Mouse (Mus musculus) frontal cortex, adult (tissue): ENCODE data around the gene Stra6.

ENCODE experiments used
- ATAC-seq: cut with Nextera tagmentation; 2 replicates; pipeline ENCODE4 v1.9.2; 2017; ENCODE audit warnings: mild to moderate bottlenecking, moderate library complexity, mixed read lengths; ENCODE audit not compliant: low TSS enrichment

Gene Stra6

DNA sequence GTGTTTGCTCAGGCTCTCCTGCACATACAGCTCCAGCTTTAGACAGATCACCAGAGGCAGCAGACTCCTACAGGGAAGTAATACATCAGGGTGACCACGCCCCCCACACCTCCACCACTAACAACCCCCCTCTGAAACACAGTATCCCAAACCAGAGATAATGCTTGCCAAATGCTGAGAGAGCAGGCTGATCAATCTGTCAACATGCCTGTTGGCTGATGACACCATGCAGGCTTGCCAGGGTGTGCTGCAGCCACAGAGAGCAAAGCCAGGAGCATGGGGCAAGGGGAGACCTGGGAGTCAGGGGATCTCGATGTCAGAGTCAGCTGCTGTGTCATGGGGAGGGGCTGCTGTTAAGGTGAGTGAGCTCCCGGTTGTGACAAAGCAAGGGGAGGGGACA is at the start of gene Stra6:
Stra6 (plus strand) TSS at position 258 of the 400 bp plus-strand sequence.
- ATAC-seq, result no peak

DNA sequence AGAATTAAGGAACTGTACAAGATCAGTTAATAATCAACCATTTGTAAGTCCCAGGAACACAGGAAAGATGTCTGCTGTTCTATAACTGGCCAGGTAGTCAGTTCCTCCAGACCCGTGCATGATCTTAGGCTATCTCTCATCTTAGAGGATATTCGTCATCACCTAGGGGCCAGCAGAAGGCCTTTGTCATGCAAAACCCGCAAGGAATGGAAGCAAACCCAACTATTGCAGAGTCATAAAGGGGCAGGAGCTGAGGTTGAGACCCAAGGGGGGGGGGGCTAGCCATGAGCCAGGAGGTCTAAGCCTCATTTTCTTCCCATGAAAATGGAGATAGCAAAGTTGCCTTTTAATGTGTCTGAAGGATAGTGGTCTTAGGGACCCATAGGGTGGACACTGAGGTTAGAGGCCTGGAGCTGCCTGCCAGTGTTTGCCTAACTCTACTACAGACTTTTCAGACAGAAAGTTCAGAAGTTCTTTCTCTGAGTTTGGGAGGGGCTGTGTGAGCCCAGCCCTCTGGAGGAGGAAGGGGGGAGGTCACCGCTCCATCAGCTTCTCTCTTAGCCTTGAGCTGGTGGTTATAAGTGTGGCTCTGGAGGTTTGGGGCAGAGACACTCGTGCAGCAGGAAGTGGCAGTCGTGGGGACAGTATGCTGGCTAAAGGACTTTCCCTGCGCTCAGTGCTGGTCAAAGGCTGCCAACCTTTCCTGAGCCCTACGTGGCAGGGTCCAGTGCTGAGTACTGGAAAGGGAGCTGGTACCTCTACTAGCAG is 49.0 kb upstream of the Stra6 start:
- ATAC-seq, result no peak

DNA sequence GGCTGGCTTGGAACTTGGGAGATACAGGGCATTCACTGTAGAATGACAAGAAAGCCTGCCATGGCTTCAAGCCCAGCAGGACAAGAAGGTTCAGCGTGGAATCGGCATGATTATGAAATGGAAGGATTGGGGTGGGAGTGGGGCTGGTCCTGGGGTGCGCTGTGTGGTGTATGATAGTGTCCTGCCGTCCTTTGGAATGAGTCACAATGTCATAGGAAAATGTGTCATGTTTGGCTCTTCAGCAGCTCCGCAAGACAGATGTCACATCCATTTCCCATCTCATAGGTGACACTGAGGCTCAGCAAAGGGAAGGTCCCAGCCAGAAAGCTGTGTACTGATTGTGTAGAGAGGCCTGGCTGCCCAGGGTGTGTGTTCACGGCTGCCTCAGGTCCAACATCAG is 47.7 kb upstream of the Stra6 start:
- no peak for ATAC-seq

DNA sequence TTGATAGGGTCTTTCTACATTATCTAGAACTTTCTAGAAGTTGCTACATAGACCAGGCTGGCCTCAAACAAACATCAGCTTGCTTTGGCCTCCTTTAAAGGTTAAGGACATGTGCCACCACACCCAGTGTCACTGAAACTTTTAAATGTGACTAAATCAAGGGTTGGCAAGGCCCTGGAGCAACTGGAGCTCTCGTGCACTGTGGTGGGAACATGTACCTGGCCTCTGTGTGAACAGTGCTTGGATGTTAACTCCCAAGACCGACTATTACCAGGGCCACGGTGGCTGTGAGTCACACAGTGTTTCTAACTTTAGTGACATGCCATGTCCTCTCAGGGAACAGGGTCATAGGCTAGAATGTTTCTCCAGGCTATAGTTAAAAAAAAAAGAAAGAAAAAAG is 46.6 kb upstream of the Stra6 start:
- ATAC-seq, result no peak

DNA sequence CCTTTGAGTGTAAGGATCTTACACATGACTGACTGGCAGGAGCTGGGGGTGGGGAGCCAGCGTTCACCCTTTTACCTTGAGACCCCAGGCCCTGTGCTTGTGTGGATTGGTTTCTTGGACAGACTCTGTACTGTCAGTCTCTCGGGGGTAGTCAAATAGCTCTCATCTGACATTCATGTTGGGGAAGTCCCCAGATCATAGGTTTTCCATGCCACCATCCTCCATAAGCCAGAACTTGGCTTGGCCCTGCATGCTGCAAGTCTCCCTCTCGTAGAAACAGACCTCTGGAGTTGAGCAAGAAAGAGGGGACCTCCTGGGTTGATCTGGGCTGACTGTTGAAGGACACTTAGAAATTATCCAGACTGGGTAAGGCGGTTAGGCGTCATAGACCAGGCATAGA is 45.2 kb upstream of the Stra6 start:
- no peak for ATAC-seq

DNA sequence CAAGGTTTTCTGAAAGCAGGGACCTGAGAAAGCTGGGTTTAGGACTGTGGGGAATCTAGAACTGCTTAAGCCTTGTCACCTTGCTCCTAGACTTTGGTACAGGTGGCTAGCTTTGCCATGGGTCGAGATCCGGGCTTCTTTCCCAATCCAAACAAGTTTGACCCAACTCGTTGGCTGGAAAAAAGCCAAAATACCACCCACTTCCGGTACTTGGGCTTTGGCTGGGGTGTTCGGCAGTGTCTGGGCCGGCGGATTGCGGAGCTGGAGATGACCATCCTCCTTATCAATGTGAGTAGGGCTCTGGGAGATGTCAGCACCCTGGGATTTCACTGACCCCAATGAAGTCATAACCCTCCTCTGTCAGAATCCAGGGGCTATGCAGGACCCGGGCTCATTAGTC is 37.6 kb upstream of the Stra6 start:
- no peak for ATAC-seq

DNA sequence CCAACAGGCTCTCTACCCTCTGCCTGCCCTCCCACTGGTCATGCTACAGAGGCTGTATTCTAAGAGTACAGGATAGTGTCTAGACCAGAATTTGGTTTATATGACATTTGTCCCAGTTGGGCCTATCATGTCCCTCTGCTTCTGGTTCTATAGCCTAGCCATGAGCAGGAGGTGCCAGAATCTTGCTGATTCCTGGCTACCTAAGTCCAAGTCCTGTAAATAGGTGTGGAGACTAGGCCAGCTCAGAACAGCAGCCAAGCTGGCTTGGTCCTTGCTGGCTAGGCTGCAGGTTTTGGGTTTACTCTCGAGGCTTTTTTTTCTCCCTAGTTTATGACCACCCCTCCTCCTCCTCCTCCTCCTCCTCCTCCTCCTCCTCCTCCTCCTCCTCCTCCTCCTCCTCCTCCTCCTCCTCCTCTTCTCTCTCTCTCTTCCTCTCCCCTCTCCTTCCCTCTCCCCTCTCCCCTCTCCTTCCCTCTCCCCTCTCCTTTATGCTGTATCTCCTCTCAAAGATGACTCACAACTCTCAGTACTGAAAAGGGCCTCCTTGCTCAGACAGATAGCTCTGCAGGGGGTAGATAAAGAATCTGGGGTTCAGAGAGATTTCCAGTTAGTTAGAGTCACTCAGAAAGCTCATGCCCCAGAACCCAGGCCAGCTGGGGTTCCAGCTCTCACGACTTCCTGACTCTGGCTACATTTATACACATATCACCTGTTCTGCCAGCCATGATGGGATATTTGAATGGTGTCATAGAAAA is 36.0 kb upstream of the Stra6 start:
- ATAC-seq, result no peak; the same call in 1 of the 2 replicates

DNA sequence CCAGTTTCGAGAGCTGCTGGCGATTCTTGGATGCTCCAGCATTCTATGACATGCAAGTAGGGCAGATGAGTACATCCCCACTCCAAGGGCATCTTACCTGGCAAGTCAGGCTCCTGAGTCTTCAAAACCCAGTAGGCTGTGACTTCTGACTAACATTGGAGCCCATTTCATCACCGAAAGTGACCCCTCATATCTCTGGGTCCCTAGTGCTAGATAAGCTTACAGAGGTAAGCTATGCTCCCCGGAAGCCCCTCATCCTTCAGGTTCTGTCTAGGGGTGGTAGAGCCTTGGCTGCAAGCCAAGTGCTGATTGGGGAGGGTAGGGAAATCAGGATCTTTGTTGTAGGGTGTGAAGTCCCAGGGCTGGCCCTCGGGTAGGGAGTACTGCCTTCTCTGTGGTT is 34.7 kb upstream of the Stra6 start:
- no peak for ATAC-seq

DNA sequence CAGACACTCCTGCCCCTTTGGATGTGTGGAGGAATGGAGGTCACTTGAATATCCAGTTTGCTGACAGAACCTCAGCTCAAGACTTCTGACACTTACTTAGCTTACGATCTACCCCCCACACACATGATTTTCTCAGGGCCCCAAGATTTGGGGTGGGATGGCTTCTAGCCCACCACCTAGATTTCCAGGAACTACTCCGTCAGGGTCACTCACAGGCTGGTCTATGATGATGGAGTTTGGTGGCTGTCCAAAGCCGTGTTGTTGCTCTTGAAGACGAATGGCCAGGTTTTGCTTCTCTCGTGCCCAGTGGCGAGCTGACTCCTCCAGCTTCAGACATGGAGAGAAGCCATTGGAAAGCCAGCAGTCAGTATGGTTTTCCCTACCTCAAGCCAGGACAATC is 34.0 kb upstream of the Stra6 start:
- ATAC-seq, result no peak

DNA sequence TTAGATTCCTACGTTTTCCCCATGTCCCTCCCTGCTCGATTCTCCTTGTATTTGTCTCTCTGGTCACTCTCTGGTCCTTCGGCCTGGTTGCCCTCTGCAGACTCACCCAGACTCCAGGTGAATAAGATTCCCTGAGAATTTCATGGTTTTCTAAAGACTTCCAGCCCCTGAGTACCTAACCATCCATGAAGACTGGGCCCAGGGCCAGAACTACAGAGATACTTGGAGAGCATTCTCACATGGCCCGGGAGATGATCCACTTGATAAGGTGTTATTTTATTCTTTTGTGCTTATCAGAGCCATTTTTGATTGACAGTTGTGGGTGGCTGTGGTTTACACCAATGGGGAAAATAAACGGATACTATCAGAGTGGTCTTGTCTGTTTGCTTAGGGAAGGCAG is 31.7 kb upstream of the Stra6 start:
- no peak for ATAC-seq

DNA sequence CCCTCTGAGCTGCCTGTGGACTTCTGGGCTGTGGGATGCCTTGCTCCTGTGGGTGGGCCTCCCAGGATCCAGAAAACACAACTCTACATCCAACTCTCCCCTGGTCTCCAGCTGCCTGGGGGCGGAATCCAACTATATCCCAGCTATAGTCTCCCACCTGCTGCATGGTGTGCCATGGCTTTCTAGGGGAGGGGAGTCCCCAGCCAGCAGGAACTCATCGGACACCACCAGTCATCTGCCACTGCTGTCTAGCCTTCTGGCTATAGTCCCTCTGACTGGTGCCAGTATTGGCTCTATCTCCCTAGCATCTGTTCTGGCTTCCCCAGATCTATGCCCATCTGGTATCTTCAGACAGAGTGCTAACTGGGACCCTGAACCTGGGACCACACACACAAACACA is 28.1 kb upstream of the Stra6 start:
- ATAC-seq, result peak; percentile 76

DNA sequence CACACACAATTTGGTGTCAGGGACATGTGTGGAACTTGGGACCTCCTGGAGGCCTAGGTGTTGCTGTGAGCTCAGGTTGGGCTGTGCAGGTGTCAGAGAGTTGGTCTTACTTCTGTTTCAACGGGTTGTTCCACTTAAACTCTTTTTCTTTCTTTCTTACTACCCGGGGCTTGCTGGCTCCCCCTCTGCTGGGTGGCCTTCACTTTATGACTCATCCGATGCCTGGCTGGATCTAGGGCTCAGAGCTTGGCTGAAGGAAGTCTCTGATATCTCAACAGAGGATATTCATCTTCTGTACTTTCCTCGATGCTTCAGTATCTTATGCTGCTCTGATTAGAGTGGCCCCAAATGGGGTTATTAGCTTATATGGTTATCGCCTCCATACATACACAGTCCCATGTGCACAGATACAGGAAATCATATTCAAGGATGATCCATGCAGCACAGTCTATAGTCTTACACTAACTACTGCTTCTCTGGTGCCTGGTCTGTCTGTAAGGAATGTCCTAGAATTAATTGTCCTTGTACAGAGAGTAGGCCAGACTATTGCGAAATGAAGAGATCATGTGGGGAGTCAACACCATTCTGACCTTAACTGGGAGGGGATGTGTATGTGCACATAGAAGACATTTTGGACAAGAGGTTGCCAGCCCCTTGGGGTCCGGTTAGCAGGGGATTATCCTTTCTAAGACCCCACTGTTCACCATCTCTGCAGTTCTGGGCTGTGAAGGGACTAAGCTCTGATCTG is 27.5 kb upstream of the Stra6 start:
- ATAC-seq, result peak; percentile 24; the same call in 1 of the 2 replicates

DNA sequence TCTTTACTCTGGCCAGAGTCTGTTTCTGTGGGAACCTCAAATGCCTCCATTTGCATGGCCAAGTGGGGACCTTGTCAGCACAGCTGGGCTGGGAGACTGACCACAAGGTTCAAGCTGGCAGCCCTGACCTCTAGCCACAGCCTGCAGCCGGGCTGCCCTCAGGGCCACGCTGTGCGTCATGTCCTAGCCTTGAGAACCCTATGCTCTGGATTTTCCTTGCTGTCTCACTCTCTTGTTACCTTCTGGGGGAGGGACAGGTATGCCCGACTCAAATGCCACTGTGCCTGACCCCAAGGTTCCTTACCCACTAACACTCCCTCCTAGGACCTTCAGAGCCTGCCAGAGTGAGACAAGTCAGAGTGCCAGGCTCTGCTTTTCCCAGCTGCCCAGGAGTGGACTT is 26.6 kb upstream of the Stra6 start:
- ATAC-seq, result no peak

DNA sequence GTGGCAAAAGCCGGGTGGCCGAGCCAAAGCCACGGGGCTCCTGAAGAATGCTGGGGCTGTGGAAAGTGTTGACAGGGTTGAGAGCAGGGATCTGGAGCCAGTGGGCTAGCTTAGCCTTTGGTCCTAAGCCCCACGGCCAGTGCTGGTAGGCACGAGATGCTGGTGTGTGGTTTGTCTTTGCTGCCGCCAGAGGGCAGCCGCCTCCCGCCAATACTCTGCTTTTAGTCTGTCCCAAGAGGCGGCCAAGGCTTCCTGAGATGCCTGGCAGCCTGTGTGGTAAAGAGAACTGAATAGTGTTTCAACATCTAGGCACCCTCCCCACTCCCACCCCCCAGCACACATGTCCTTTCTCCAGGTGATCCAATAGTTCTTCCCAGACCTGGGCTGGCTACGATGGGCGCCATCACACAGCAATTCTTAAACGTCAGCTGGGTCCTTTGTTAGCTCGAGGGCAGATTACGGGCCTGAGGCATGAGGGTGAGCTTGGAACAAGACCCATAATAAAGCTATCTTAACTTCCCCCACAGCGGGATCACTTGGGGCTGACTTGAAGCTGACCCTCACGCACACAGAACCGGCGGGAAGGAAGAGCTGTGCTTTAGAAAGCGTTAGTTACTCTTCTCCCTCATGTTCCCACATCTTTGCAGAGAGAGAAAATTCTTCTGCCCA is 25.0 kb upstream of the Stra6 start:
- peak; percentile 68 for ATAC-seq

DNA sequence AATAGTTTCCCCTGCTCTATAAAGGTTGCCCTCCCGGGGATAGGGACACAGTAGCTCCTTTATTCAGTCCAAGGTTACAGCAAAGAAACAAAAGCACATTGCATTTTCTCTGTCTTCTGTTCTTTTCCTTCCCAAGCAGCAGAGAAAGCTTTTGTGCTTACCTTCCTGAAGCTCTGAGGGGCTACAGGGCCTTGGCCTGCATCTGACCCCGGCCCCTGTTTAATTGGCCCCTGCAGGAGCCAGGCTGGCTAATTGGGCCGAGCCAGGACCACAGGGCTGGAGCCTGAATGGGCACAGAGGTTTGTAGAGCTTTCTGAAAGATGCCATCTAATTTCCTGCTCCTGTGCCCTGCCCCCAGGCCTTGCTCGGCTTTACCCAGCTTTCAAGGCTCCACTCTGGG is 22.6 kb upstream of the Stra6 start:
- ATAC-seq, result no peak

DNA sequence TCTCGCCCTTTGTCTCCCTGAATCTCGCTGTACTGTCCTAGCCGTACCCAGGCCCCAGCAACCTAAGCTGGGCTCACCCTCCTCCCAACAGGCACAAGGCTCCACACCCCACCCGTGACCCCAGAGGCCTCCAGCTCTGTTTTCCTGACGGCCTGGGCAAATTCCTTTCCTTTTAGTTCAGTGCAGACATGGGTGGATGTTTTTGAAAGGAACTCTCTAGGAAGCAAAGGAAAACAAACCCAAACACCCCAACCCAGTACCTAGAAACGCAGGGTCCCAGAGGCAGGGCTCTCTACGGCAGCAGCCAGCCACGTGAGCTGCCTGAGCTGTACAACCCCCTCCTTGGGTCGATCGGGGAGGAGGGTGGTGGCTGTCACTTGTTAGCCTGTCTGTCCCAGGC is 21.2 kb upstream of the Stra6 start:
- ATAC-seq, result no peak

DNA sequence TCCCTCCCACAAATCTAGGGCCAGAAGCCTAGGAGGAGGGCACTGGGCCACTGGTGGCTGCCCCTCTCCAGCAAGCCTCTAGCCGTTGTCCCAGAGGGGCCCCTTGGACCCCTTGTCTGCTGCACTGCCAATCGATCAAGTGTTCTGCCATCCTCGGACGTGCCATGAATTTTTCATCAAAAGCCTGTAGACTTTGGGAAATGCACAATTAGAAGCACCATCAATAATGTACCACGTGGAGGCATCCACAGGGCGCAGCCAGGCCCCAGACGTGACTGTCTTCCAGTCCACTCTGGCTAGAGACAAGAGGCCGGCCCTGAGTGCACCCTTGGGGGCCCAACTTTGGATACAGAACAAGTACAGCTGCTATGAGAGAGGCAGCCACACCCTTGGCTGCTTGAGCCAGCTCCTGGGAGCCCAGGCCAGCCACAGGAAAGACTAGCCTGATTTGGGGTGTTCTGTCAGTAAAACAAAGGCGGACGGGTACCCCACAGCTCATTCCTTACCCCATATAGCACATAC is 20.0 kb upstream of the Stra6 start:
- no peak for ATAC-seq

DNA sequence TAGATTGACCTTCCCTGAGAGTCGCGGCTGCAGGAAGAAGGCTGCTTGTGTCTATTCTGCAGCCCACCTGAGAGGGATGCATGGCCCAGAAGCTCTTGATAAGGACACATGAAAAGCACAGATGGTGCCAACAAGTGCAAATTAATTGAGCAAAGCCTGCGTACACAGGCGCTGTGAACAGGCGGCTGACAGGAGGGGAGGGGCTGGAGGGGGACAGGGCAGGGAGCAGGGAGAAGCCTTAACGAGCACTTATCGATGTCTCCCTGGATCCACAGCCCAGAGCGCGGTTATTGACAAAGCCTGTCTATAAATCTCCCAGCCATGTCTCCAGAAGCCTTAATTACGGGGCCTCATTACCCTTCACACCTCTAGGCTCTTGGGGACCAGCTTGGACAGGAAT is 18.8 kb upstream of the Stra6 start:
- ATAC-seq, result no peak

DNA sequence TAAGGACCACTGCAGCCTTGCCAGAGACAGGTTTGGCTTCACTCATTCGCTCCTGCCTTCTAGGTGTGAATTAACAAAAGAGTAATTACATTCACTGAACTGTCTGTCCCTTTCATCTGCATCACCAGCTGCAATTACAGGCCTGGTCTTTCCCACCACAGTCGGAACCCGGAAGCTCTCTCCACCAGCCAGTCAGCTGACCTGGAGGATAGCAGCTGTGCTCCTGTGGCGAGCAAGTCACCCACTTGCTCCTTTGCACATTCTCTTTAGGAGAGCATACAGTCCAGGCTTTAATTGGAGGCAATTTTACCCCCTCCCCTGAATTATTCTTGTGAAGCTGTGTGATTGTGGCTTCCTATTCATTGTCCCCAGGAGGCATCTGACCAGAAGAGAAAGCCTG is 17.9 kb upstream of the Stra6 start:
- no peak for ATAC-seq

DNA sequence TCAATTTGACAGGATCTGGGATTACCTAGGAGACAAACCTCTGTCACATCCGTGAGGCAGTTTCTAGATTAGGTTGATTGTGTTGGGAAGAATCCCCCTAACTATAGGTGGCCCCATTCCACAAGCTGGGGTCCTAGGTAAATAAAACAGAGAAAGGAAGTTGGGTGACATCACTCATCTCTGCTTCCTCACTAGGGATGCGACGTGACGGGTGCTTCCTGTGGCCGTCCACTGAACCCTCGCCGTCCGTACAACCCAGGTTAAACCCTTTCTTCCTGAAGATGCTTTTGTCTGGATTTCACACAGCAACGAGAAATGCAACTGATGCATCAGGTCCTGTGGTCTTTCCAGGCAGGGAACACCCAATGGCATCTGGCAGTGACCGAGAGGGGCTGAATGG is 16.5 kb upstream of the Stra6 start:
- no peak for ATAC-seq

DNA sequence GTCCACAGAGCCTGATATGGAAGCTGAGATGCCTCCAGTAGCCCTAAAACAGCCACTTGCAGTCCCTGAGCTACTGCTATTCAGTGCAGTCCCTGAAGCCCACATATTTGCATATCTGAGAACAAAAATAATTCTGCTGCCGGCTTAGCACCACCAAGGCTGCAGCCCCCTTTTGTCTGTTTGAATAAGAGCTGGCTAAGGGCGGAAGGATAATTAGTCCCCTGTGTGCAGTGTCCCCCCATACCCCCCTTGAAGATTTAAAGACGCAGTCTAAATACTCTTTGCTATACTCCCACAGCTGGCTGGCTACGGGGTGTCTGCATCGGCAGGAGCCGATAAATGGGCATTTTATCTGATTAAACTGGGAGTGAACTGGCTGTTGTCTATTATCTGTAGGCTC is 15.0 kb upstream of the Stra6 start:
- no peak for ATAC-seq

DNA sequence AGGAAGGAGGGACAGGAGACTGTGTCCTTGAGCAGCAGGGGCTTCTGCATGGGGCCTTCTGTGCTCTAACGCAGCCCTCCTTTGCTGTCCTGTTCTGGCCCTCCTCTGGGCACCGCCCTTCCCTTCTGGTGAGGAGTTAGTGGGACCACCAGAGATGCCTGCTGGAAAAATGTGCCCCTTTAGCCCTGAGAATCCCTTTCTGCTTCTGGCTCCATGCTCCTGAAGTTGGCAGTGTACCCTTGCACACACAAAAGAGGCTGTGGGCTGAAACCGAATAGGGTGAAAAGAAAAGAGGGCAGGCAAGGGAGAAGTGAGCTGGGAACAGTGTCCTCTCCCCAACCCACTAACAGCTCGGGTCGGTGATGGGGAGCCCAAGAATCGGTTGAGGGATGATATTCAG is 14.4 kb upstream of the Stra6 start:
- ATAC-seq, result no peak
